Mouse (Mus musculus) thymus, postnatal 0 days (tissue): Measurements from ENCODE around the gene Ceacam20. TPM values are rescaled to one million over a fixed set of nuclear protein-coding genes. Genes with fewer than 3 reads are reported as not detected.
"Not testable (repeated sequence)": the region's sequence is repeated elsewhere in the genome, so short reads cannot be mapped to it uniquely, and the experiment has no call there.

Experiments
- DNase-seq: peaks from one replicate; pipeline ENCODE4 v3.0.0-alpha.2; 2015; ENCODE audit warnings: low spot score
- polyA plus RNA-seq: library from polyadenylated mRNA; unstranded; fragments of >200 nt; fragmentation: Nextera tagmentation; extraction: Ambion mirVana; gene quantifications from 2 replicates; pipeline ENCODE4 v1.2.1, GENCODE M21; 2015

Ceacam20 gene
- polyA plus RNA-seq, 1 experiment from 2014 or later = not detected

GRCm38 (mm10) chr7:19945821-19946515, 19.2 kb upstream of the Ceacam20 start:
- peak; percentile 91 for DNase-seq

DNA sequence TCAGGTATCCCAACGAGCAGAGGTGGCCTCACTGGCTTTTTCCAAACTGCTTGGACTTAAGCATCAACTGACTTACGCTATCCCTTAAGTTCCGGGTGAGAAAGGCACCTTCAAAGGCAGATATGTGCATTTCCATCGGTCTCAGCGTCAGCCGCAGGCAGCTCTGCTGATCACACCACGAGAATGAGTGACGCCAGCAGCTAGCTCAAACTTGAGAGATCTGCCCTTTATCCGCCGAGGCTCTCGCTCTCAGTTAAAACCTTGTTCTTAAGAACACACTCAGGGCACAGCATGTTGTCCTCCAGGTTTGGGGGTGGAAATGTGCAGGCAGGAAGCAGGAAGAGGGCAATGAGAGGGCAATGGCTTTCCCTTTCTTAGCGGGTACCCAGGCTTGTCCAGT, 16.3 kb upstream of the Ceacam20 start:
- DNase-seq = peak; percentile 30

GRCm38 (mm10) chr7:19949996-19950395, 15.2 kb upstream of the Ceacam20 start:
- peak; percentile 88 for DNase-seq

DNA sequence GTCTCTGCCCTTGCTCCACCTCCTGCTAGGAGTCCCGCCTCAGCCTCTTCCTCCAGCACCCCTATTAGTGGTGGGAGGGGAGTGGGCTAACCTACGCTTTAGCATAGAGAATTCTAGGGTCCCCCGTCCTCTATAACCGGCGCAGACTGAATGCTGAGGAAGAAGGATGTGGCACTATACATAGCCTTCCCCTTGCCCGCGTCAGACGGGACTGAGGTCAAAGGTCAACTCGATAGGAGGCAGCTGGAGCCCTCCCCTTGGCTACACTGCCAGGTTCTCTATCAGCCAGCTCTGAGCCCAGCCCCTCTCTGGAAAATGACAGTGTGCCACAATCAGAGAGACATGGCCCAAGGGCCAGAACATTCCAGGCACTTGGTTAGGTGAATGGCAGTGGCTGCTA, 14.6 kb upstream of the Ceacam20 start, which contains the start of gene Igsf23:
TSS of gene Igsf23 (minus strand) at position 168 of the 400 bp plus-strand sequence.
- peak; percentile 51 for DNase-seq

GRCm38 (mm10) chr7:19952320-19952986, 12.8 kb upstream of the Ceacam20 start:
- no peak for DNase-seq

DNA sequence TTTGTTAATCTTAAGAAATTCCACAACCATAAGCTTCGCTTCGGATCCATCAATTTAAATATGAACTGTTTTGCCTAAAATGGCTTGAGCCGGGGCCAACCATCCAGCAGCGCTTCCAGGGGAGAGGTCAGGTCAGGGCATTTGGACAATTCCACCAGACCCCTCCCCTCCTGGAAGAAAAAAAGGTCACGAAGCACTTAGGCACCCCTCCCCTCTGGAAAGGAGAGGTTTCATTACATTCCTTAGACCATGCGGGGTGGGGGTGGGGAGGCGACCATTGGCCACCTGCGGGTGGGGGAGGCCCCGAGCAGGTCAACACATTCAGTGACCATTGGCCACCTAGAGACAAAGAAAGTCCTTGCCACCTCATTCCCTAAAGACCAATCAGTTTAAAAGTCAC, 12.2 kb upstream of the Ceacam20 start:
- no peak for DNase-seq

DNA sequence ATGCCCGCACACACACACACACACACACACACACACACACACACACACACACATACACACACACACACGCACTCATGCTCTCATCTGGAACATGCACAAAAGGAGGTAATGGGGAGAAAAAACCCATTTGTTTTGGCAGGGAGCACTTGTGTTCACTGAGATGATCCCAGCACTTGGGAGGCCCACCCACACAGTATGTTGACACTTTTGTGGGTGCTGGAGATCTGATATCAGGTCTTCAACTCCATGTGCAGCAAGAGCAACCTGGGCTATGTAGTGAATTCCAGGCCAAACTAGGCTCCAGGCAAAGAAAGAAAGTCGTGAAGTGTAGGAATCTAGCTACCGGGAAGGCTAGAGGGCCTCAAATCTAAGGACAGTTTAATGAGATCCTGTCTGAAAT, 9.4 kb upstream of the Ceacam20 start:
- peak; percentile 53 for DNase-seq

- DNase-seq = peak; percentile 89
Observed at GRCm38 (mm10) chr7:19956341-19956781, 8.9 kb upstream of the Ceacam20 start.

- DNase-seq = no peak
Observed at GRCm38 (mm10) chr7:19962423-19962822, 2.8 kb upstream of the Ceacam20 start.

DNA sequence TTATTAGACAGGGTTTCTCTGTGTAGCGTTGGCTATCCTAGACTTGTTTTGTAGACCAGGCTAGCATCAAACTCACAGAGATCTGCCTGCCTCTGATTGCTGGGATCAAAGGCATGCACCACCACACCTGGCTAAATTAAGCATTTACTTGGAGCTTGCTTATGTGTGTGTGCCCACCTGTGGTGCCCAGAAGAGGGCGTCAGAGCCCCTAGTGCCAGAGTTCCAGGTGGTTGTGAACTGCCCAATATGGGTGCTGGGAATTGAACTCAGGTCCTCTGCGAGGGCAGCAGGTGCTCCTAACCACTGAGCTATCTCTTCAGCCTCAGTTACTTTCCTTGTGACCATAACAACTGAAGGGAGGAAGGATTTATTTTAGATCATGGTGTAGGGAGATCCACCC, 3.9 kb downstream of the Ceacam20 start:
- no peak for DNase-seq

DNA sequence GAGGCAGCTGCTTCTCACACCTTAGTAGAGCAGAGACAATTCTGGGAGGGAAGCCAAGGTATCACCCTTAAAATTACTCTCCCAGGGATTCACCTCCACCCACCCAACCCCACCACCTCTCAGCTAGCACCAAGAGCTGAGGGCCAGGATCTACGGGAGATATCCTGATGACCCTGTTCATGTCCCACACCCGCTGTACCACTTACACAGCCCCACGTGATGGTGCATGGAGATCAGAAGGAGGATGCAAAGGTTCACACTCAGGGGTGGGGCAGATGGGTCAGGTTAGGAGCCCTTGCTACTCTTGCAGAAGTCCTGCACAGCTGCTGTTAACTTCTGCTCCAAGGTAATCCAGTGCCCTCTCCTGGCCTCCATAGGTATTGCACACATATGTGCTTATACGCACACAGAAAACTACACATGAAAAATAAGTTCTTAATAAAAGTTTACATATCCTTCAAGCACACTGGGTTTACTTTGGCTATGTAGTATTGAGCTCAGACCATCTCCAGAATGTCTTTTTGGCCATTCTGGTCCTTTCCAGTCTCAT, 4.4 kb downstream of the Ceacam20 start:
- no peak for DNase-seq

GRCm38 (mm10) chr7:19970196-19970595, 5.0 kb downstream of the Ceacam20 start:
- no peak for DNase-seq

GRCm38 (mm10) chr7:19971516-19971915, 6.3 kb downstream of the Ceacam20 start:
- DNase-seq = no peak

GRCm38 (mm10) chr7:19991165-19991564, 26.0 kb downstream of the Ceacam20 start, which contains the start of gene Nlrp9b:
TSS of gene Nlrp9b (plus strand) at chr7:19991465.
- not testable (repeated sequence) for DNase-seq

GRCm38 (mm10) chr7:19996721-19997120, 31.5 kb downstream of the Ceacam20 start:
- DNase-seq = not testable (repeated sequence)

GRCm38 (mm10) chr7:20009987-20010386, 44.8 kb downstream of the Ceacam20 start:
- no peak for DNase-seq

Other genes starting within 250 kb of the Ceacam20 start
- 132 and 140 TPM in 2 replicates for gene Tomm40, start 250.0 kb upstream of the Ceacam20 start, polyA plus RNA-seq
- 7.0 and 7.1 TPM in 2 replicates for gene Nectin2, start 214.9 kb upstream of the Ceacam20 start, polyA plus RNA-seq
- gene Bcam, start 194.4 kb upstream of the Ceacam20 start, polyA plus RNA-seq = 29.7 and 30.9 TPM in 2 replicates
- 2.6 and 4.2 TPM in 2 replicates for gene Cblc, start 168.6 kb upstream of the Ceacam20 start, polyA plus RNA-seq
- 9.5 and 13.1 TPM in 2 replicates for gene Bcl3, start 142.6 kb upstream of the Ceacam20 start, polyA plus RNA-seq
- gene Gm19345, start 113.4 kb upstream of the Ceacam20 start, polyA plus RNA-seq = not detected in 2 replicates
- 0.46 and 0.59 TPM in 2 replicates for gene Ceacam16, start 104.1 kb upstream of the Ceacam20 start, polyA plus RNA-seq
- 0.10 and 0.14 TPM in 2 replicates for gene Ceacam19, start 77.4 kb upstream of the Ceacam20 start, polyA plus RNA-seq
- 33.7 and 52.4 TPM in 2 replicates for gene Pvr, start 44.3 kb upstream of the Ceacam20 start, polyA plus RNA-seq
- gene Igsf23, start 14.7 kb upstream of the Ceacam20 start, polyA plus RNA-seq = 14.8 and 15.5 TPM in 2 replicates
- gene Nlrp9b, start 26.1 kb downstream of the Ceacam20 start, polyA plus RNA-seq = not detected in 2 replicates
- not detected in 2 replicates for gene Vmn1r91, start 134.3 kb downstream of the Ceacam20 start, polyA plus RNA-seq
- not detected in 2 replicates for gene Gm16442, start 157.2 kb downstream of the Ceacam20 start, polyA plus RNA-seq
- not detected in 2 replicates for gene Vmn1r93, start 173.7 kb downstream of the Ceacam20 start, polyA plus RNA-seq
- gene Vmn1r94, start 203.0 kb downstream of the Ceacam20 start, polyA plus RNA-seq = not detected in 2 replicates
- not detected in 2 replicates for gene Vmn1r95, start 228.3 kb downstream of the Ceacam20 start, polyA plus RNA-seq
- gene Gm6164, start 240.2 kb downstream of the Ceacam20 start, polyA plus RNA-seq = not detected in 2 replicates